Mouse (Mus musculus) lung, postnatal 0 days (tissue): ENCODE measurements at regions not wholly inside any gene's neighbourhood (a gene's known extent, or its start where the extent isn't known, plus 50 kb on each side); places are given as distances from the start of the nearest gene placed in this dataset.

Experiments
- CTCF ChIP-seq: IDR thresholded peaks from 2 replicates; pipeline ENCODE4 v1.5.1; 2016; ENCODE audit warnings: antibody characterized with exemption, mild to moderate bottlenecking
- EP300 ChIP-seq: IDR thresholded peaks from 2 replicates; pipeline ENCODE4 v1.6.1; 2016; ENCODE audit warnings: antibody characterized with exemption, mild to moderate bottlenecking, control low read depth

GRCm38 (mm10) chr16:5812245-5812820 lies 72.8 kb upstream of the Rbfox1 start:
- no peak for TF ChIP-seq EP300
- TF ChIP-seq CTCF, result no peak
